Comparison of ENCODE assay signal across 12 mouse cellular contexts in genomic region chr13:38009721-38010408, GRCm38 (mm10). TPM values are rescaled to one million over a fixed set of nuclear protein-coding genes. Genes with fewer than 3 reads are reported as not detected.
A peak's percentile ranks its signal among the peaks of the same experiment; 100 is the strongest.
DNase-seq lines count a peak whose midpoint lies in the region; ATAC-seq and TF ChIP-seq lines count a peak whose summit lies in the region.
"Had no signal": no experiment of that assay in that cellular context is flagged by ENCODE, and none has a peak within 500 bp of the region (broad histone marks: within the 10 kb centered on the region; RNA-seq: fewer than 3 reads in every experiment).

No protein-coding gene starts in this region.

- no peak overlapping the region for H3K27ac ChIP-seq in hindbrain, embryonic 16.5 days (ENCODE audit: low read depth, low read length)
- H3K27ac ChIP-seq in gastrocnemius, adult 2 months, result no peak overlapping the region
- no peak overlapping the region for H3K27ac ChIP-seq in hindbrain, embryonic 14.5 days
- H3K27ac ChIP-seq: forebrain, embryonic 13.5 days; limb, embryonic 12.5 days had no signal

- H3K4me3 ChIP-seq in lung, adult 2 months (replicated peaks; ENCODE audit: extremely low read depth, low read depth, low read length), result no peak overlapping the region
- no peak overlapping the region for H3K4me3 ChIP-seq in hindbrain, embryonic 16.5 days (ENCODE audit: low read length)
- H3K4me3 ChIP-seq in gastrocnemius, adult 2 months, result no peak overlapping the region
- no peak overlapping the region for H3K4me3 ChIP-seq in hindbrain, embryonic 14.5 days (replicated peaks; ENCODE audit: low read length)
- H3K4me3 ChIP-seq: forebrain, embryonic 13.5 days; limb, embryonic 12.5 days had no signal

- H3K36me3 ChIP-seq in hindbrain, embryonic 16.5 days (ENCODE audit: control insufficient read depth, insufficient read depth, low read length), result no peaks in the 10 kb centered on the region
- H3K36me3 ChIP-seq in hindbrain, embryonic 14.5 days (replicated peaks; ENCODE audit: control insufficient read depth, insufficient read depth), result no peaks in the 10 kb centered on the region
- H3K36me3 ChIP-seq: limb, embryonic 12.5 days had no signal

- TF ChIP-seq CTCF in lung, adult 2 months (IDR thresholded peaks at IDR 0.05; ENCODE audit: insufficient read depth, low read length), result no peak
- TF ChIP-seq CTCF in gastrocnemius, adult 2 months (IDR thresholded peaks at IDR 0.05), result no peak

- H3K9ac ChIP-seq in hindbrain, embryonic 16.5 days (ENCODE audit: low read depth, low read length), result no peak overlapping the region
- no peak overlapping the region for H3K9ac ChIP-seq in hindbrain, embryonic 14.5 days
- H3K9ac ChIP-seq: forebrain, embryonic 13.5 days; limb, embryonic 12.5 days had no signal

- WGBS in lung, adult 2 months, result 75% methylated on average over 5 of the region's 5 CpGs
- 89% methylated on average over 5 of the region's 5 CpGs for WGBS in hindbrain, embryonic 16.5 days
- 83% methylated on average over 5 of the region's 5 CpGs for WGBS in hindbrain, embryonic 14.5 days

- H3K4me1 ChIP-seq in lung, adult 2 months (ENCODE audit: control insufficient read depth, insufficient read depth, low read length), result no peaks in the 10 kb centered on the region; the same call in 1 of the 2 replicates
- H3K4me1 ChIP-seq in hindbrain, embryonic 16.5 days (ENCODE audit: control insufficient read depth, insufficient read depth, low read depth, low read length), result no peaks in the 10 kb centered on the region
- no peaks in the 10 kb centered on the region for H3K4me1 ChIP-seq in hindbrain, embryonic 14.5 days (replicated peaks; ENCODE audit: control insufficient read depth, insufficient read depth, low read length)
- H3K4me1 ChIP-seq: forebrain, embryonic 13.5 days; limb, embryonic 12.5 days had no signal

- peak; percentile 90 for ATAC-seq in erythroblast, adult 5-6 weeks (replicated peaks; ENCODE audit: low FRiP score, poor library complexity, severe bottlenecking)
- no peak for ATAC-seq in hindbrain, embryonic 16.5 days
- ATAC-seq in hindbrain, embryonic 14.5 days (ENCODE audit: low FRiP score), result no peak
- ATAC-seq: forebrain, embryonic 13.5 days had no signal

- H3K9me3 ChIP-seq in hindbrain, embryonic 16.5 days (ENCODE audit: control insufficient read depth, low read length), result no peaks in the 10 kb centered on the region
- H3K9me3 ChIP-seq in hindbrain, embryonic 14.5 days (ENCODE audit: control insufficient read depth, low read length), result no peaks in the 10 kb centered on the region
- H3K9me3 ChIP-seq: forebrain, embryonic 13.5 days; limb, embryonic 12.5 days had no signal

- intact Hi-C loops in gastrocnemius, adult 2 months (cut with DNase I), result no loop called here

- no peaks in the 10 kb centered on the region for H3K27me3 ChIP-seq in hindbrain, embryonic 16.5 days (replicated peaks; ENCODE audit: control insufficient read depth, insufficient read depth, low read length)
- H3K27me3 ChIP-seq in hindbrain, embryonic 14.5 days (ENCODE audit: control insufficient read depth, insufficient read depth, low read length), result no peaks in the 10 kb centered on the region
- H3K27me3 ChIP-seq: forebrain, embryonic 13.5 days; limb, embryonic 12.5 days had no signal

- DNase-seq in lung, postnatal 25 days (ENCODE audit: low spot score), result peak; percentile 18
- DNase-seq in lung, adult 2 months, result no peak
- DNase-seq in lung, postnatal 4 days, result peak; percentile 15 to 29
- peak; percentile 58 to 69 for DNase-seq in spleen, postnatal 36 days (ENCODE audit: low spot score in 2 of 2)
- DNase-seq in gastrocnemius, adult 2 months, result no peak
- DNase-seq in hindbrain, embryonic 14.5 days (ENCODE audit: low spot score), result no peak
- DNase-seq: cerebellum, postnatal 36 days; right cerebral cortex, adult 18-20 months had no signal

- no peak overlapping the region for H3K4me2 ChIP-seq in hindbrain, embryonic 16.5 days (ENCODE audit: low read length)
- no peak overlapping the region for H3K4me2 ChIP-seq in hindbrain, embryonic 14.5 days (replicated peaks)
- H3K4me2 ChIP-seq: forebrain, embryonic 13.5 days; limb, embryonic 12.5 days had no signal

- TF ChIP-seq POLR2A in lung, adult 2 months (IDR thresholded peaks at IDR 0.05; ENCODE audit: borderline replicate concordance, extremely low read depth, low read depth, low read length), result no peak

RNA-seq across cellular contexts. Expression of gene Ssr1, which starts 15.8 kb away (rescaled TPM):
- 7.7 and 13.8 TPM in 2 replicates for polyA plus RNA-seq in lung, adult 2 months (2012; rRNA removed)
- total RNA-seq in erythroblast, adult 5-6 weeks (2015; ENCODE audit: low replicate concordance), result 37.0 and 44.4 TPM in 2 replicates
- 37.4 and 46.7 TPM in 2 replicates for total RNA-seq in erythroblast, adult 5-6 weeks (2017; ENCODE audit: low replicate concordance)
- polyA plus RNA-seq in hindbrain, embryonic 16.5 days (2015; fragmentation: Nextera tagmentation; extraction: Ambion mirVana), result 66.5 and 67.3 TPM in 2 replicates
- 10 to 100 TPM; 66.3 to 72.4 TPM for total RNA-seq in gastrocnemius, adult 2 months (2021)
- polyA plus RNA-seq in hindbrain, embryonic 14.5 days (2014; fragmentation: Nextera tagmentation; extraction: Ambion mirVana), result 67.8 and 74.8 TPM in 2 replicates

RNA-seq across cellular contexts. Expression of gene Riok1, which starts 26.9 kb away (rescaled TPM):
- polyA plus RNA-seq in lung, adult 2 months (2012; rRNA removed), result 15.5 and 16.7 TPM in 2 replicates
- 23.8 and 29.8 TPM in 2 replicates for total RNA-seq in erythroblast, adult 5-6 weeks (2015; ENCODE audit: low replicate concordance)
- 38.7 and 46.4 TPM in 2 replicates for total RNA-seq in erythroblast, adult 5-6 weeks (2017; ENCODE audit: low replicate concordance)
- polyA plus RNA-seq in hindbrain, embryonic 16.5 days (2015; fragmentation: Nextera tagmentation; extraction: Ambion mirVana), result 47.0 and 50.1 TPM in 2 replicates
- total RNA-seq in gastrocnemius, adult 2 months (2021), result 1 to 10 TPM; 8.2 to 8.7 TPM
- 40.1 and 44.0 TPM in 2 replicates for polyA plus RNA-seq in hindbrain, embryonic 14.5 days (2014; fragmentation: Nextera tagmentation; extraction: Ambion mirVana)

RNA-seq across cellular contexts. Expression of gene Cage1, which starts 27.0 kb away (rescaled TPM):
- polyA plus RNA-seq in lung, adult 2 months (2012; rRNA removed), result 0.05 and 0.33 TPM in 2 replicates
- total RNA-seq in erythroblast, adult 5-6 weeks (2015; ENCODE audit: low replicate concordance), result 0.58 TPM in 1 of 2 replicates, not detected in the other
- total RNA-seq in erythroblast, adult 5-6 weeks (2017; ENCODE audit: low replicate concordance), result 1.0 and 3.6 TPM in 2 replicates
- 2.3 and 2.8 TPM in 2 replicates for polyA plus RNA-seq in hindbrain, embryonic 16.5 days (2015; fragmentation: Nextera tagmentation; extraction: Ambion mirVana)
- 1 to 10 TPM in 1 of 2 experiments, under 1 TPM in 1; 0.74 to 1.5 TPM for total RNA-seq in gastrocnemius, adult 2 months (2021)
- polyA plus RNA-seq in hindbrain, embryonic 14.5 days (2014; fragmentation: Nextera tagmentation; extraction: Ambion mirVana), result 2.4 and 3.4 TPM in 2 replicates

Comparison
In these comparisons a context has a peak if more than half of its experiments do, and no peak if none do; other contexts are left out.
1. DNase-seq: peak in lung, postnatal 25 days (single experiment), lung, postnatal 4 days (2 of 2) and spleen, postnatal 36 days (2 of 2); none in lung, adult 2 months (single experiment), gastrocnemius, adult 2 months (single experiment) and hindbrain, embryonic 14.5 days (single experiment).